Mouse (Mus musculus): ENCODE measurements at regions not wholly inside any gene's neighbourhood (a gene's known extent, or its start where the extent isn't known, plus 50 kb on each side); places are given as distances from the start of the nearest gene placed in this dataset.

GRCm38 (mm10) chr14:67588627-67589026, 1579.6 kb upstream of the Gulo start:
- TF ChIP-seq CTCF (IDR thresholded peaks at IDR 0.05) (no peak), EP300 (IDR thresholded peaks at IDR 0.05; ENCODE audit: insufficient read depth, low read depth, low read length) (no peak)

Measured in heart, adult 2 months (tissue).